Mouse (Mus musculus) liver, adult (tissue): Measurements from ENCODE around the gene Ubp1.

Experiments used
- GATA4 ChIP-seq: IDR thresholded peaks from 2 replicates; pipeline ENCODE4 v1.6.1; 2014; ENCODE audit warnings: mild to moderate bottlenecking, low read length; ENCODE audit not compliant: insufficient replicate concordance

Ubp1 gene

GRCm38 (mm10) chr9:113982451-113982850 is 51.7 kb downstream of the Ubp1 start:
- TF ChIP-seq GATA4, result no peak

GRCm38 (mm10) chr9:113982883-113983670 is 52.3 kb downstream of the Ubp1 start:
- TF ChIP-seq GATA4, result no peak

- TF ChIP-seq GATA4, result no peak
Observed at GRCm38 (mm10) chr9:113984946-113985620, 54.3 kb downstream of the Ubp1 start.

- TF ChIP-seq GATA4, result no peak
Observed at GRCm38 (mm10) chr9:113990547-113991248, 60.0 kb downstream of the Ubp1 start.

- no peak for TF ChIP-seq GATA4
Observed at GRCm38 (mm10) chr9:113992810-113993209, 62.1 kb downstream of the Ubp1 start.

- no peak for TF ChIP-seq GATA4
Observed at GRCm38 (mm10) chr9:113998311-113998710, 67.6 kb downstream of the Ubp1 start.

- TF ChIP-seq GATA4, result no peak
Observed at GRCm38 (mm10) chr9:114006801-114007200, 76.1 kb downstream of the Ubp1 start.

- no peak for TF ChIP-seq GATA4
Observed at GRCm38 (mm10) chr9:114007850-114008350, 77.2 kb downstream of the Ubp1 start.

- TF ChIP-seq GATA4, result no peak
Observed at GRCm38 (mm10) chr9:114009526-114009925, 78.8 kb downstream of the Ubp1 start.

- no peak for TF ChIP-seq GATA4
Observed at GRCm38 (mm10) chr9:114011203-114011602, 80.5 kb downstream of the Ubp1 start.

GRCm38 (mm10) chr9:114014034-114014433 is 83.3 kb downstream of the Ubp1 start:
- no peak for TF ChIP-seq GATA4

- no peak for TF ChIP-seq GATA4
Observed at GRCm38 (mm10) chr9:114015724-114016123, 85.0 kb downstream of the Ubp1 start.

- TF ChIP-seq GATA4, result no peak
Observed at GRCm38 (mm10) chr9:114016402-114016801, 85.7 kb downstream of the Ubp1 start.

- TF ChIP-seq GATA4, result no peak
Observed at GRCm38 (mm10) chr9:114019012-114019762, 88.5 kb downstream of the Ubp1 start.

GRCm38 (mm10) chr9:114022141-114022540 is 91.4 kb downstream of the Ubp1 start:
- TF ChIP-seq GATA4, result no peak
